Mouse (Mus musculus) cerebellum, adult 2 months (tissue): Measurements from ENCODE around the gene Alcam. TPM values are rescaled to one million over a fixed set of nuclear protein-coding genes. Genes with fewer than 3 reads are reported as not detected.

Source experiments
- DNase-seq, 2 experiments: peaks; one replicate each; pipeline ENCODE4 v3.0.0; 2021
- H3K27ac ChIP-seq: fragments of 200-500 bp; 2 replicates; pipeline ENCODE4 v1.5.1; 2012; ENCODE audit warnings: low read length, control low read depth, inconsistent platforms; ENCODE audit not compliant: insufficient read depth
- H3K27me3 ChIP-seq: fragments of 200-500 bp; 2 replicates; pipeline ENCODE4 v1.6.1; 2012; ENCODE audit warnings: inconsistent platforms, mild to moderate bottlenecking, low read length, moderate library complexity; ENCODE audit not compliant: control insufficient read depth, insufficient read depth
- H3K4me1 ChIP-seq: fragments of 200-500 bp; 2 replicates; pipeline ENCODE4 v1.6.1; 2011; ENCODE audit warnings: low read length; ENCODE audit not compliant: control insufficient read depth, insufficient read depth
- H3K4me3 ChIP-seq: fragments of 200-500 bp; replicated peaks from 2 replicates; pipeline ENCODE3; 2011; ENCODE audit warnings: mild to moderate bottlenecking, low read depth, low read length, control low read depth; ENCODE audit not compliant: insufficient read depth
- CTCF ChIP-seq: fragments of 200-500 bp; IDR thresholded peaks from 2 replicates; pipeline ENCODE4 v1.5.1; 2011; ENCODE audit warnings: low read depth, mild to moderate bottlenecking, control low read depth, low read length, moderate library complexity, borderline replicate concordance; ENCODE audit not compliant: insufficient read depth
- POLR2A ChIP-seq: fragments of 200-500 bp; IDR thresholded peaks from 2 replicates; pipeline ENCODE4 v1.6.1; 2011; ENCODE audit warnings: low read length, control low read depth, borderline replicate concordance; ENCODE audit not compliant: insufficient read depth
- WGBS: fragments of 180-500 bp; shearing (Covaris S2); methylation state at CpG from one replicate; pipeline ENCODE4 v1.1.7; 2018; 5-methylcytosine and 5-hydroxymethylcytosine counted together
- polyA plus RNA-seq: library from polyadenylated mRNA; depleted of rRNA; stranded (reverse); fragments of >200 nt; gene quantifications from 2 replicates; pipeline ENCODE4 v1.2.3, GENCODE M21; 2012

Alcam gene
- polyA plus RNA-seq, 1 experiment = 23.4 TPM

- Histone ChIP-seq H3K27ac (no peak overlapping the region), H3K4me1 (no peaks in the 10 kb centered on the region), H3K27me3 (no peaks in the 10 kb centered on the region), H3K4me3 (no peak overlapping the region)
- WGBS = 92% methylated on average over 8 of the region's 8 CpGs
- no peak for DNase-seq
- TF ChIP-seq CTCF (no peak), POLR2A (no peak)
Measured at GRCm38 (mm10) chr16:52342694-52343466, 111.0 kb downstream of the Alcam start.

- TF ChIP-seq CTCF = no peak
- TF ChIP-seq POLR2A = no peak
- Histone ChIP-seq H3K27me3 (no peaks in the 10 kb centered on the region), H3K4me1 (no peaks in the 10 kb centered on the region), H3K27ac (no peak overlapping the region), H3K4me3 (no peak overlapping the region)
- no peak for DNase-seq
- 76% methylated on average over 4 of the region's 4 CpGs for WGBS
Measured at GRCm38 (mm10) chr16:52334084-52334483, 119.8 kb downstream of the Alcam start.

- DNase-seq = no peak
- Histone ChIP-seq H3K4me3 (no peak overlapping the region), H3K27ac (no peak overlapping the region), H3K4me1 (no peaks in the 10 kb centered on the region), H3K27me3 (no peaks in the 10 kb centered on the region)
- no peak for TF ChIP-seq CTCF
- no peak for TF ChIP-seq POLR2A
- WGBS = 94% methylated on average over 5 of the region's 5 CpGs
Measured at GRCm38 (mm10) chr16:52333631-52334030, 120.2 kb downstream of the Alcam start.

- DNase-seq = no peak
- WGBS = 93% methylated on average over 3 of the region's 3 CpGs
- Histone ChIP-seq H3K4me3 (no peak overlapping the region), H3K27ac (no peak overlapping the region), H3K4me1 (no peaks in the 10 kb centered on the region), H3K27me3 (no peaks in the 10 kb centered on the region)
- TF ChIP-seq CTCF (no peak), POLR2A (no peak)
Measured at GRCm38 (mm10) chr16:52331341-52331830, 122.5 kb downstream of the Alcam start.

GRCm38 (mm10) chr16:52329420-52329819 is 124.5 kb downstream of the Alcam start:
- Histone ChIP-seq H3K27ac (no peak overlapping the region), H3K4me3 (no peak overlapping the region), H3K4me1 (no peaks in the 10 kb centered on the region), H3K27me3 (no peaks in the 10 kb centered on the region)
- no peak for DNase-seq
- TF ChIP-seq POLR2A (no peak), CTCF (no peak)
- 87% methylated on average over 2 of the region's 2 CpGs for WGBS

- no peak for DNase-seq
- Histone ChIP-seq H3K4me1 (no peaks in the 10 kb centered on the region), H3K27me3 (no peaks in the 10 kb centered on the region), H3K27ac (no peak overlapping the region), H3K4me3 (no peak overlapping the region)
- TF ChIP-seq POLR2A (no peak), CTCF (no peak)
- WGBS = 97% methylated on average over 1 of the region's 1 CpGs
Measured at GRCm38 (mm10) chr16:52319229-52319628, 134.6 kb downstream of the Alcam start.

GRCm38 (mm10) chr16:52311073-52311472 is 142.8 kb downstream of the Alcam start:
- no peak overlapping the region for H3K27ac ChIP-seq
- 8% methylated on average over 9 of the region's 9 CpGs for WGBS
- H3K27me3 ChIP-seq = no peaks in the 10 kb centered on the region
- H3K4me1 ChIP-seq = no peaks in the 10 kb centered on the region
- no peak for TF ChIP-seq POLR2A
- TF ChIP-seq CTCF = peak; percentile 74
- peak; percentile 41 to 54 for DNase-seq
- H3K4me3 ChIP-seq = no peak overlapping the region

GRCm38 (mm10) chr16:52307016-52307415 is 146.9 kb downstream of the Alcam start:
- H3K27me3 ChIP-seq = no peaks in the 10 kb centered on the region
- no peak for DNase-seq
- whole genome bisulfite sequencing = 90% methylated on average over 2 of the region's 2 CpGs
- H3K4me3 ChIP-seq = no peak overlapping the region
- no peak for TF ChIP-seq POLR2A
- TF ChIP-seq CTCF = no peak
- no peak overlapping the region for H3K27ac ChIP-seq
- no peaks in the 10 kb centered on the region for H3K4me1 ChIP-seq
